Mouse (Mus musculus) gastrocnemius, postnatal 36 days (tissue): Measurements from ENCODE around the gene Trim44. TPM values are rescaled to one million over a fixed set of nuclear protein-coding genes. Genes with fewer than 3 reads are reported as not detected.

Experiments used
- DNase-seq, 2 experiments: peaks; one replicate each; pipeline ENCODE4 v3.0.0; 2022
- intact Hi-C: fragments of 180-260 bp; cut with DNase I; formaldehyde crosslinking; loops from one replicate; pipeline ENCODE4 v1.15.1; 2025
- total RNA-seq, 2 experiments: library from RNA; stranded (reverse); gene quantifications; 2 replicates each; pipeline ENCODE4 v1.2.3; 2021

Trim44 gene
- total RNA-seq, 2 experiments from 2014 or later = 10.6 to 14.2 TPM

- DNase-seq = no peak
- intact Hi-C loops = no loop called here
Observed at GRCm38 (mm10) chr2:102373406-102374105, 34.1 kb downstream of the Trim44 start.

GRCm38 (mm10) chr2:102372690-102373089 is 34.9 kb downstream of the Trim44 start:
- DNase-seq = no peak
- intact Hi-C loops = no loop called here

- intact Hi-C loops = no loop called here
- no peak for DNase-seq
Observed at GRCm38 (mm10) chr2:102371332-102371731, 36.3 kb downstream of the Trim44 start.

- intact Hi-C loops = no loop called here
- DNase-seq = no peak
Observed at GRCm38 (mm10) chr2:102365983-102366545, 41.6 kb downstream of the Trim44 start.

- no peak for DNase-seq
- intact Hi-C loops = loop anchor here (5.0 kb wide), 1 partner anchor 33 kb away; no protein-coding TSS in a partner anchor
Observed at GRCm38 (mm10) chr2:102364565-102365200, 42.9 kb downstream of the Trim44 start.

- intact Hi-C loops = loop anchor here (5.0 kb wide), 1 partner anchor 34 kb away; no protein-coding TSS in a partner anchor
- DNase-seq = no peak
Observed at GRCm38 (mm10) chr2:102362896-102363530, 44.6 kb downstream of the Trim44 start.

GRCm38 (mm10) chr2:102362266-102362665 is 45.4 kb downstream of the Trim44 start:
- intact Hi-C loops = loop anchor here (5.0 kb wide), 1 partner anchor 35 kb away; no protein-coding TSS in a partner anchor
- DNase-seq = no peak

- DNase-seq = no peak
- intact Hi-C loops = no loop called here
Observed at GRCm38 (mm10) chr2:102356879-102357695, 50.5 kb downstream of the Trim44 start.

- intact Hi-C loops = no loop called here
- no peak for DNase-seq
Observed at GRCm38 (mm10) chr2:102354076-102354475, 53.6 kb downstream of the Trim44 start.

GRCm38 (mm10) chr2:102341429-102341828 is 66.2 kb downstream of the Trim44 start:
- intact Hi-C loops = no loop called here
- no peak for DNase-seq

GRCm38 (mm10) chr2:102336816-102337215 is 70.8 kb downstream of the Trim44 start:
- intact Hi-C loops = no loop called here

GRCm38 (mm10) chr2:102331932-102332331 is 75.7 kb downstream of the Trim44 start:
- intact Hi-C loops = no loop called here
- no peak for DNase-seq

More at GRCm38 (mm10) chr2:102336816-102337215, 70.8 kb downstream of the Trim44 start:
- no peak for DNase-seq

- no peak for DNase-seq
Observed at GRCm38 (mm10) chr2:102331092-102331491, 76.5 kb downstream of the Trim44 start.

GRCm38 (mm10) chr2:102325921-102326320 is 81.7 kb downstream of the Trim44 start:
- intact Hi-C loops = no loop called here

More at GRCm38 (mm10) chr2:102331092-102331491, 76.5 kb downstream of the Trim44 start:
- intact Hi-C loops = no loop called here

GRCm38 (mm10) chr2:102324336-102324735 is 83.3 kb downstream of the Trim44 start:
- no peak for DNase-seq
- intact Hi-C loops = no loop called here

More at GRCm38 (mm10) chr2:102325921-102326320, 81.7 kb downstream of the Trim44 start:
- DNase-seq = no peak

- no peak for DNase-seq
- intact Hi-C loops = loop anchor here (10.0 kb wide), 1 partner anchor 88 kb away; the partner anchor contains the start of gene Trim44
Observed at GRCm38 (mm10) chr2:102316540-102316939, 91.1 kb downstream of the Trim44 start.

GRCm38 (mm10) chr2:102315153-102315552 is 92.5 kb downstream of the Trim44 start:
- intact Hi-C loops = loop anchor here (10.0 kb wide), 1 partner anchor 90 kb away; the partner anchor contains the start of gene Trim44
- DNase-seq = no peak

GRCm38 (mm10) chr2:102314610-102315009 is 93.0 kb downstream of the Trim44 start:
- intact Hi-C loops = loop anchor here (10.0 kb wide), 1 partner anchor 90 kb away; the partner anchor contains the start of gene Trim44

GRCm38 (mm10) chr2:102314068-102314467 is 93.6 kb downstream of the Trim44 start:
- intact Hi-C loops = loop anchor here (10.0 kb wide), 1 partner anchor 91 kb away; the partner anchor contains the start of gene Trim44
- no peak for DNase-seq

More at GRCm38 (mm10) chr2:102314610-102315009, 93.0 kb downstream of the Trim44 start:
- no peak for DNase-seq
